Mouse (Mus musculus) central nervous system, embryonic 18 days (tissue): Measurements from ENCODE around the gene Gm21900. TPM values are rescaled to one million over a fixed set of nuclear protein-coding genes. Genes with fewer than 3 reads are reported as not detected.

ENCODE experiments used
- polyA plus RNA-seq: library from polyadenylated mRNA; depleted of rRNA; stranded (reverse); fragments of >200 nt; gene quantifications from 2 replicates; pipeline ENCODE4 v1.2.3, GENCODE M21; 2012; rRNA removed

The Gm21900 gene
- polyA plus RNA-seq: not detected in 2 replicates

DNA sequence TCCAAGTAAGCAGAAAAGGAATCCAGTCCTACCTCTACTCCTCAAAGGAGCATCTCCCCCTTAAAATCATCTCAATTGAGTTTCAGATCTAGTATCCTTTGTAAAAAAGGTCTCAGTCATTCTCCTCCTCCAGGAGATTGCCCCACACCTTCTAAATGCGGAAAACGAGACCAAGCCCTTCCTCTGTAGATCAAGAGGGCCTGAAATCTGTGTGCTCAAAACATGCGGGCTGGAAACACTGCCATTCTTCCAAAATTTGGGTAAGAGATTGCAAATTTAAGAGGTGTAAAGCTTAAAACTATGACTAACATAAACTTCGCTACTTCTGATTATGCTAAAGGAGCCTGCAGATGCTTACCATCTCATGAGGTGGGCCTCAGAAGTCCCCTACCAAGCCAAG lies at the start of gene Gm21900:
Gene Gm21900, plus strand, starts transcription at position 301 of the 400 bp plus-strand sequence.

Other genes with a start within 250 kb of the Gm21900 start
- gene Gm28510, start 203.6 kb upstream of the Gm21900 start, polyA plus RNA-seq: not detected in 2 replicates
- gene Gm20737, start 80.3 kb upstream of the Gm21900 start, polyA plus RNA-seq: not detected in 2 replicates
- gene Gm21775, start 62.9 kb upstream of the Gm21900 start, polyA plus RNA-seq: not detected in 2 replicates
- not detected in 2 replicates for gene Gm20777, start 136.1 kb downstream of the Gm21900 start, polyA plus RNA-seq